Mouse (Mus musculus) c-Kit-negative CD71-positive TER-119-positive erythroid progenitor cells, embryonic 14.5 days (primary cell): Measurements from ENCODE around the gene Bsn.
A peak's percentile ranks its signal among the peaks of the same experiment; 100 is the strongest.

Source experiments
- DNase-seq: peaks from one replicate; pipeline ENCODE4 v3.0.0-alpha.2; 2013; ENCODE audit warnings: low read depth, low spot score

Bsn gene

DNA sequence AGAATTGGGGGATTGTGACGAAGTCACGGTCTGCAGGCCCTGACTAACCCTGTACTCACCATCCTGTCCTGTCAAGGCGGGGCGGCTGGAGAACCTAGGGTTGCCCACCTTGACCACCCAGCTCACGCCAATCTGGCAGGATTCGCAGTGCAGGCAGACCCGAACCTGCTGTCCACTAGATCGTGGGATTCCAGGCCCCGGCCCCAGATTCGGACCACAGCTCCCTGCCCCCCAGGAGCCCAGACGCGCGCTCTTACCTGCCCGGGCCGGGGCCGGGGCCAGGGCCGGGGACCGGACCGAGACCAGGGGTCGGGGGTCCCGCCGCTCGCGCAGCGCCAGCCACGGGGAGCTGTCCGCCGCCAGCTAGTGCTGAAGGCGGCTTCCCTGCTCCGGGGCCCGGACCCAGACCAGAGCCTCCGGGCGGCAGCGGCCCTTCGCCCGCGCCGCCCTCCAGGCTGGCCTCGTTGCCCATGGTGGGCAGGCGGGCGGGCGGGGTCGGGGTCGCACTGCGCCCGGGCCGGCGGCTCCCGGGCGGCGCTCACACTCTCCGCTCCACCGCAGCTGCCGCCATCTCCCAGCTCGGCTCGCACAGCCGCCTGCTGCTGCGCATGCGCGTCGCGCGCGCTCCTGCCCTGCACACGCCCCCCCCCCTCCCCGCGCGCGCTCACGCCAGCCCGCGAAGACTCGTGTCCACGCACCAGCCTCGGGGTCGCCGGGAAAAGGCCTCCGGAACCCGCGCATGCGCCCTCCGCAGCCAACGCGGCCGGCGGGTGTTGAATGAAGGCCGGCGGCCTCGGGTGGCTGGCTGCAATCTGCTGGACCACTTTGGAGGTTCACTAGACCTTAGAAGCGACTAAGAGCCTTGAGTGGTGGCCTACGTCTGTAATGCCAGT, at the start of gene Bsn:
Gene Bsn, minus strand, starts transcription at position 598 of the 893 bp plus-strand sequence.
- no peak for DNase-seq

DNA sequence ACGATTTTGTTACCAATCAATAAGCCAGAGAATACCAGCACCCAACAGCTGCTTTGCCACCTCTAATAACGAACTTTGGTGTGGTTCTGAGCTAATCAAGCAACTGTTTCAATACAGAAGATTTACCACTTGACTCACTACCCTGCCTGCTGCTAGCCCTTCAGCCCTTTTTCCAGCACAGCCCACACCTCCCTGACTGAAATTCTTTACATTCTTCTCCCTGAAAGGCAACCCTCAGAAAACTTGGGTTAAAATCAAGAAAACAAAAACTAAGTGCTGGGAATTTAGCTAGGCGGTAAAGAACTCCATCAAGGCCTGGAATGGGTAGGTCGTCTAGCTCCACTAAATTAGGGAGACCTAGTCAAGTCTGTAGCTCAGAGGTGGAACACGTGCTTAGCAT, 49.8 kb upstream of the Bsn start:
- DNase-seq = no peak

DNA sequence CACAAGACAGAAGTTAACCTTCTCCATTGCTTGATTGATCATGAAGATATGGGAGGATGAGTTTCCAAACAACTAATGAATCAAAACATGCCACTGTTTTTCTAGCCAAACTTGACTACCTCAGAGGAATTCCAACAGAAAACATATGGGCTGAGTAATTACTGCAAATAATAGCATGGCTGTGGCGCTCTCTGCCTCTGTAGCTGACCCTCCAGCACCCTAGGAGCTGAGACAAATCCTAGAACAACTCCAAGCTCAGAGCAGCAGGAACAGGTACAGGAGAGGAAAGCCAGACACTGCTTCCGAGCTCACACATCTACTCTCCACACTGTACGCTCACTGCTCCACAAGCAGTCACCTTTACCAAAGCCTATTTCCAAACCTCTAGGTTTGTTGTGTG, 48.6 kb upstream of the Bsn start:
- DNase-seq = no peak

DNA sequence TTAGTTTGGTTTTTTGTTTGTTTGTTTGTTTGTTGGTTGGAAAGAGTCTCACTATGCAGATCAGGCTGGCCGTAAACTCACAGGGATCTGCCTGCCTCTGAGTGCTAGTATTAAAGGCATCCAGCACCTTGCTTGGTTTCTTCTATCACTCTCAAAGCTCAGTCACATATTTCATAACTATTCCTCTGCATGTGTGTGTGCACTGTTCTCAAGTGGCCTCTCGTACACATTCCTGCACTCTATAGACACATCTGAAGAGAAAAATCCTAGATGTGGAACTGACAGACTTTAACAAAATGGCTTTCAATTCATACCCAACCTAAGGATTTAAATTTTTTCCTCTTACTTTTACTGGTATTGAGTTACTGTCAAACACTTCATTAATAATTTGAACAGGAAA, 48.2 kb upstream of the Bsn start:
- DNase-seq = no peak

DNA sequence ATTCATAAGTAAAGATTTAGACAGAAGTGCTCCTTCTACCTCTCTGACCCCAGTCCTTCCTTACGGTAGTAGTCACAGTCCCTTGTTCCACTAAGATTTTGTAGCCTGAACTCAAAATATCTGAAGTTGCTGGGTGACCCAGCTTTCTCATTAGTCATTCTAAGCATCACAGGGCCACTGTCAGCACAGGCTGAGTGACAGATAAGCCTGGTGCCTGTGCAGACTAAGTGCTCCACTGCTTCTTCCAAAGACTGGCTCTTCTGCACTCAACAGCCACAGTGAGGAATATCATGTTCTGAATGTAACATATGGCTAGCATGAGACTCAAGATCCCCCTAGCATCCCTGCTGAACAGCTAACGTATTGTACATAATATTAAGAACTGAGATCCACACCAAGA, 44.5 kb upstream of the Bsn start:
- DNase-seq = no peak

DNA sequence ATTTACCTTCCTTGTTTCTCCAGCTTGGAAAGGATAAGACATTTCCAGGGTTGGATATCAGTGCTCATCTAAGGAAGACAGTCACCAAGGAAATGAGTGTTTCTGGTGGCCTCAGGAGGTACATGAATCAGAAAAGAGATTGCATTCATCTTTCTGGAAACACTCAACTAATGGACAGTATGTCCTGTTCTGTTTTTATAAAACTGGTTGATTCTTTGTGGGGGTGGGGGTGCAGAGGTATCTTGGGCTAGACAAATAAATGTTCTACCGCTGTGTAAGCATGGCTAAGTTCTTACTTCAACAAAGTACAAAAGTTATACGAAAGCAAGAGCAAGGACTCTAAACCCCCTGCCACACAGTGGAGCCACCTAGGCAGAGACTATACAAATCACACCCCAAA, 42.7 kb upstream of the Bsn start:
- DNase-seq = no peak

DNA sequence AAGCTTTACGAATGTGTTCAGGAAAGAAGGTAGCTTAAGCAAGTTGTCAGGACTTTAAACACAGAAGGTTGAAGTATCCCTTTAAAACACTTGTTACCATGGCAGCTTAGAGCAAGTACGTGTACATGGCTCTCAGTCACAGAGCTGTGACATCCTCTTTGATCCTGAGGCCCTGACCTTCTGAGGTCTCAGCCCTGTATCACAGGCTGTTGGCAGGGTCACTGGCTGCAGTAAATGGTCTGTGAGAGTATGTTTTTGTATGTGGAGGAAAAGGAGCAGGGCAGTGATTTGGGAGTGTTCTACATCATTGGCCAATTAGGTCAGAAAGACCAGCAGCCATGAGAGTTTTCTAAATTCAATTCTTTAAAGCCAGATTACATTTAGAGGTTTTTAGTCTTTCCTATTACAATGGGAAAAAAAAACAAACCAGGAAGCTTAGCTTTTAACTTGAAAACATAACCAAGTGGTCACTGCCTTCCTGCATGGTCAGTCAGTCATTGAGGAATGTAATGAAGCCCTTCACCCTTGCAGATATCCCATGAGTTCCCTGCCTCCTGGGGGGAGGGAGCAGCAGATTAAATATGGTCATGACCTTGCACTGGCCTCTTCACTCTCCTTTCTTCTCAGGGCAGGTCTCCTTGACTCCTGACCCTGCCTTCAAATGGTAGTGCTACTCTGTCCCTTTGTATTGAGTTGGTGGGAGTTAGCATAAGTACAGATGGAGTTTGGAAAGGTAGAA, 37.9 kb upstream of the Bsn start:
- DNase-seq = no peak

DNA sequence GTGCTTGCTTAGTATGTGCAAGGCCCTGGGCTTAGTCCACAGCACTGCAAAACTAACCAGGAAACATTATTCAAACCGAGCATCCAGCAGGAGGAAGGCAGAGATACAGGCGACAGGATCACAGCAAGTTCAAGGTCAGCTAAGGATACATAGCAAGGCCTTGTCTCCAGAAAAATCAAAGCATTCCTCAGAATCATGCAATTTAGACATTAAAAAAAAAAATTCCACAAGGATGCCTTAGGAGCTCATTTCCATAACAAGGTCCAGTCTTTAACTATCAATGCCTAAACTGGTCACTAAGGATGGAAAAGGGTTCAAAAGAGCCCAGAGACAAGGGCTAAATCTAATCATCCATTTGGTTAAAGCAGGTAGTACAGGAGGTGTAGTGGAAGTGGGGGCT, 35.0 kb upstream of the Bsn start:
- no peak for DNase-seq

DNA sequence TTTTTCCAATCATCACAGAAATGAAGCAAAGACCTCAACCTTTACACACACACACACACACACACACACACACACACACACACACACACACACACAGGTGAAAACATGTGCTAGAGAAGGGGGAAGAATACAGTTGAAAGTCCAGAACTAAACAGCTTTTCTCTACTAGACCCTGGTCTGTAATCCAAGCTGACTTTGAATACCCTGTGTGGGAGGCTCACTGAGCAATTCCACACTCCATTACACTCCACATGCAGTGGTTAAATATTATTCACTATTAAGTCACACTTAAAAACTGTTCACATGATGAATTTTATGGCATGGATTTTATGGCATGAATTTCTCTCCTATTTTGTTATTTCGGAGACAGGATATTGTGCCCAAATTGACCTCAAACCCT, 33.4 kb upstream of the Bsn start:
- no peak for DNase-seq

DNA sequence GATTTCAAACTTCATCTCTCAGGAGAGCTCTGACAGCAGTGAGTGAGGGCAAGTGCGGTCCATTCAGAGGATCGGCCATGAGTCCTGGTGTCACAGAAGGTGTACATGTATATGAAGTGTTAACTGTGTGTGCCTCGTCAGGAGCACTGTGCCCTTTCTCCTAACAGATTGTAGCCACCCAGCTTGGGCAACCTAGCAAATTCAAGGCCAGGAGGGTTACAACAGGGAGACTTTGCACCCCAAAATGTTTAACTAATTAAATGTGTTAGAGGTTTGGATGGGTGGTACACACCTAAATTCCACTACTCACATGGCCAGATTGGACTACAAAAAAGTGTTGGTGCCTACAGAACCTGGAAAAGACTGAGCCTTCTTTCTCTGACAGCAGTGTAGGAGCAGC, 31.4 kb upstream of the Bsn start:
- no peak for DNase-seq

DNA sequence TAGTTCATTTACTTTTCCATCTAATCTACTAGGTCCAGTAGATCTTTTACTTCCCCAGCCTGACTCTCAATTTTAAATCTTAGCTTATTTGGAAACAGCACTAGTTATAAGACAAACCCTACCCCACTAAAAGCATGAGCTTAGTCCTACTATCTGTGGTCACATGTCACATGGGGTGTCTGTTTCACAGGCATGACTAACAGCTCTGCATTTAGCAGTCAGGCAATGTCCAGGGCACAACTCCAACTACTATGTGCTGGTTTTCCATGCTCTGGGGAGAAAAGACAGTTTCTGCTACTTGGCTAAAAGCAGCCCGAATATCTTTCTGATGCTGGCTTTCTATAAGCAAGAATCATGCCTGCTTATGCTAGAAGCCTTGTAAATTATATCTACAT, 30.2 kb upstream of the Bsn start:
- no peak for DNase-seq

DNA sequence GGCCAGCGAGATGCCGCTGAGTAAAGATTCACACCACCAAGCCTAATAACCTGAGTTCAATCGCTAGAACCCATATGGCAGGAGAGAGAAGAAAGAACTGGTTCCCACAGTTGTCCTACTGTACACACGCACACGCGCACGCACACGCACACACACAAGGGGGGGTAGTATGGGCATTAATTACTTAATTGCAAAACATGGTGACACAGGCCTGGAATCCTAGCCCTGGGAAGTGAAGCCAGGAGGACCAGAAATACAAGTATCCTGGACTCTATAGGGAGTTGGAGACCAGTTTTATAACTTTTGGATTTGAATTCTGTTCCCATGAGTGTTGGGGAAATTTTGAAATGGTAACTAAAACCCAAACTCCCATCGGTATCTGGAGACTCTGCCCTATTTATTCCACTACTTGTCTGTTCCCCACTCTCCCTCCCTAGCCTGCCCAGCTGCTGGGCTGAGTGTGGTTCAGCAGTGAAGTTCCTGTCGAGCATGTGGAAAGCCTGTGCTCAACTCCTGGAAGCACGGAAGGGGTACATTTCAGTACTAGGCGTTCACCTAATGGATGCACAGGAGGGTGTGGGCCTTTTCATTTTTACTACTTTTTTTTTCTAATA, 29.7 kb upstream of the Bsn start:
- no peak for DNase-seq

DNA sequence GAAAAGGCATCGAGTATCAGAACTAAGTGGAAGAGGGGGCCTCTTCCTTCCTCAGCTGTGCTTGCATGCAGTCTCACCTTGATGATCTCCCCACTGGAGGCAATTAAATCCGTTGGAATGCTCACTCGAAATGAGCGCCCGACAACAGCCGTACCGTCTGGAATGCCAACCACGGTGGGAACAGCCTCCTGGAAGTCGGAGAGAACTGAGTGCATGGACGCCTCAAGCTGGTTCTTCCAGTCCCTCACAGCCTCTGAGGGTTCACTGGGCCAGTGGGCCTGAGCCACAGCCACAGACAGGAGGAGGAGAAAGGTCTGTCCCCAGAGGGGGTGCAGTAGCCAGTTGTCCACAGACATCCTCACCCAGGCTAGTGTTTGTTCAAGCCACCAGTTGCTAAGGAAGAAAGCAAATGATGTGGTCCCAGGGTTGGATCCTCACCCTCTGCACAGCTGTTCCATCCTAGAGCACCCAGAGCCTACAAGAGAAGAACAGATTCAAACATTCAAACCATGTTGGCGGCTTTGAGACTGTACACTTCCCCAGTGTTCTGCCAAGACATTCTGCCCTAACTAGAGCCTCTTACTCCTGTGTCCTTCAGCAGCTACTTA, 27.9 kb upstream of the Bsn start:
- DNase-seq = no peak

DNA sequence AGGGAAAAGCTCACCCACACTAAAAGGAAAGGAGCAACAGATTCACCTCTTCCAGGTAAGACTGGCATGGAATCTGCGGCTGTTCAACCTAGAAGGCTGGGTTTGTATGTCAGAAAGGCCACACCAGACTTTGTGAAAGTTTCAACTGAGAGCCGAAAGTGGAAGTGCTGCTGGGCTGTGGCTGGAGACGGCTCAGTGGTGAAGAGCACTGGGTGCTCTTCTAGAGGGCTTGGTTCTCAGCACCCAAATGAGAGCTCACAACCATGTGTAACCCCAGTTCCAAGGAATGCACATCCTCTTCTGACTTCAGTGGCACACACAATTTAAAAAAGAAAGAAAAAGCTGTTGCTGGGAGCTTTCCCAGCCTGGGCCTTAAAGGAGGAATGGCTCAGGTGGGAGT, 27.2 kb upstream of the Bsn start:
- no peak for DNase-seq

DNA sequence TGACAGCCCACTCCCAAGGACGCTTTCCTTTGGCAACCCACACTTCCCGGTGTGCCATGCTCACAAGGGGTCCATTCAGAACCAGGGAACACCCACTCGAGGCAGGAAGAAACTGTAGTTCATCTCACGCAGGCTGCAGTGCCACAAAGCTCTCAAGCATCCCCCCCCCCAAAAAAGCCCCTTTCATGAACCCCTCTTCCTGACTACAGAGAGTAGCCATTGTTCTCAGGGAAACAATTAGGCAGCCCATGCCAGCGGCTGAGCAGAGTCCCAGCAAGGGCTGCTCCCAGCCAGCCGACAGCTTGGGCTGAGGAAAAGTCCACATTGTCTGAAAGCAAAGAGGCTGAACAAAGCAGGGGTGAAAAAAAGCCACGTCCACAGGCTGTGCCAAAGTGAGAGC, 22.9 kb upstream of the Bsn start:
- no peak for DNase-seq

DNA sequence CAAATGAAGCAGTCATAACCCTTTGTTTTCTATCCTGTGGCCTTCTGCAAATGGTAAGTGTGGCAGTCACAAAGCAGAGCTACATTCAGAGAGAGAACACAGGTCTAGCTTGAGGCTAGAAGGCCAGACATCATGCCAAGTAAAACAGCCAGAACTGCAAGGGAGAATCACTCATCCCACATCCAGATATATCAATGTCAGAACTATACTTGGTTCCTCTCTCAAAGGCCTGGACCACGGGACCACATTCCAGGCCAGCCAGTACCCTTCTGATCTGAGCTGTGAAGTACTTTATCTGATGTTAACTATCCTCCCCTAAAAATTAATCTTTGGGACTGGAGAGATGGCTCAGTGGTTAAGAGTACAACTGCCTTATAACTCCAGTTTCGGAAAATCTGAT, 22.2 kb upstream of the Bsn start:
- no peak for DNase-seq

DNA sequence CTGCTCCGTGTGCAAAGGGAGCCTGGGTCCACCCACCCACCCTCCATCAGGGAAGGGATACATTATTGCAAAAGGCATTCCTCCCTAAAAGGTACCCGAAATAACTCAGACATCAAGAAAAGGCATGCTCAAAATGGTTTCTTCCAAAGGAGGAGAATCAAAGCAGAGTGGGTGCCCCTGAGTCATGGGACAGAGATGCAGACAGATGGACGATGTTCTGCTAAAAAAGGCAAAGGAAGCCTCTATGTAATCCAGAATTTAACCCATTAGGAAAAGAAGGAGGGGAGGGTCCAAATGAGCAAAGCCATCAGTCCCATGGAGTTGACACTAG, 15.4 kb upstream of the Bsn start:
- no peak for DNase-seq

DNA sequence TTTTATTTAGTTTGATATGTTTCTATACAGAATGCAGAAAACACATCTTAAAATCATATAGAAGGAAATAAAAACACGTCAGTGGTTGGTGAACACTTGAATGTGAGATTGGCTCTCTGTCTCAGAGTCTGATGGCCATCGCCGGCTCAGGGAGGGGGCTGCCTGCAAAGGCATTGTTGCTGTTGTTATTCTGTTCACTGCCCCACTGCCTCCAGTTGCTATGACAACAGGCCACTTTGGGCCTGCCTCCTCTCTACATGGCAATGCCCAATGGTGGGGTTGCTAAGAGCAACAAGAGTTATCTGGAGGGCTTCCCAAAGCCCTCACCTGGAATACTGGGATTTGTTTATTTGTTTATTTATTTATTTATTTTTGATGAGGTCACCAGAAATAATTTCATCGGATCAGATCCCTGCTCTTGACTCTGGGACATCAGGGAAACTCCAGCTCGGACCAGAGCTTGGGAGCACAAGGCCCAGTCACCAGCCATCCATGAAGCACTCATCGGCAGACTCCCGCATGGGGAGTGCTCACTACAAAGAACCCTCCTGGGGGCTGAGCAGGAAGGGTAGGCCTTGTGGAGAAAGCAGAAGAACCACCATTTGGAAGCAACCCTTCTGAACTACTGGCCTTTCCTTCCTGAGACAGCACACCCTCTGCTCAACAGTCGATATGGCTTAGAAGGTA, 14.8 kb upstream of the Bsn start:
- DNase-seq = no peak

DNA sequence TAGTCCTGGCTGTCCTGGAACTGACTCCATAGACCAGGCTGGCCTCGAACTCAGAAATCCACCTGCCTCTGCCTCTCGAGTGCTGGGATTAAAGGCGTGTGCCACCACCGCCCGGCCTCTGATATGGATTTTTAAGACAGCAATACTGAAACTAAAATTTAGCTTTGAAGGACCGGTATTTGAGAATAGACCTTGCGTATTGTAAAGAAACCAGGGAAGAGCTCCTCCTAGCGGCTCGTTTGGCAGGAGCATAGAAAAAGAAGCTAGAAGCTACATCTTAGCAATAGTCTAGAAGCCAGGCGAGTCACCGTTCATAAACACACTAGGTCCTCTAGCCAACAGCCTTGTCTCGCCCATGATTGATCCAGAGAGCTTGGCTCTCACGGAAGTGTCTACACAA, 12.8 kb upstream of the Bsn start:
- DNase-seq = peak; percentile 52

DNA sequence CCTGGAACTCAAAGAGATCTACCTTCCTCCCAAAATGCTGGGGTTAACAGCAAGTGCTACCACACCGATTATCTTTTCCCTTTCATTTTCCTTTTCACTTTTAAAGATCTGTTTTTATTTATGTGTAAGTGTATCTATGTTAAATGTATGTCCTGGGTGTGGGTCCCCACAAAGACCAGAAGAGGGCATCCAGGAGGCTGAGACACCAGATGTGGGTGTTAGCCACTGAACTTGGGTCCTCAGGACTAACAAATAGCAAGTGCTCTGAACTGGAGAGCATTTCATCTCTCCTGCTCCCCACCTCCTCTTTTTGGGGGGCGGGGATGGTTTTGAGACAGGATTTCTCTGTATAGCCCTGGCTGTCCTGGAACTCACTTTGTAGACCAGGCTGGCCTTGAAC, 12.0 kb upstream of the Bsn start:
- DNase-seq = no peak

DNA sequence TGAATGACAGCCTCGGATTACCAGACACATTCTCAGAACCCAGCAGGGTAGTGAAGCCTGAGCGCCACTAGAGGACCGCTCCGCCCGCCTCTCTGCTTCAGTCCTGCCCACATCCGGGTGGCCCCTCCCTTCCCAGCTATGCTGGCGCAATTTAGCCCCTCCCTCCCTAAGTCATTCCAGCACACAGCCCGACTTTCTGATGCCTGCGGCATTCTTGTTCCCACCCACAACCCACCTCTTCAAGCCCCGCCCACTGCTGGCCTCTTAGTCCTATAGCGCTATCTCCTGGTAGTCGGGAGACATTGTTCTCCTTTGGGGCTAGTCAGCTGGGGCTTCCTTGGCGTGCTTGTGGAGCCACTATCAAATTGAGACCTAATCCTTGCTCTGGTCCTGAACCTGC, 11.0 kb upstream of the Bsn start:
- peak; percentile 88 for DNase-seq

DNA sequence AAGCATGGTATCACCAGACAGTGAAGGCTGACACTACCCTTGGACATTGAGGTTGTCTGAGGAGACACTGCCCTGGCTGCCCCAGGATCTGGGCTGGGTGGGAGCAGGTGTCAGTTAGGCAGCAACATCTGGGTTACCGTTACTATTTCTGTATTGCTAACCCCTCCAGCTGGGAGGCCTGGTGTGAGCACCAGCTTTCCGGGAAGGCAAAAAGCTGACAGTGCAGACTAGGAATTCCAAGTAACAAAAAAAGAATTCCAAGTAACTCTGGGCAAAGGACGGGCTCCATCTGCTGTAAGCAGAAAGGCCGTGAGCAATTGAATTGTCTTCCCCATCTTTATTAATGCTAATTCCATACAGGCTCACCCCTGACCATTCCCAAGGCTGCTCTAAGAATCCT, 8.4 kb upstream of the Bsn start:
- DNase-seq = no peak
